Mouse (Mus musculus) liver, embryonic 11.5 days (tissue): ENCODE data around the gene Macrod1. TPM values are rescaled to one million over a fixed set of nuclear protein-coding genes. Genes with fewer than 3 reads are reported as not detected.

Source experiments
- ATAC-seq: fragments of 200-750 bp; cut with Nextera tagmentation; replicated peaks from 2 replicates; pipeline ENCODE4 v1.8.0; 2017; ENCODE audit warnings: moderate number of reproducible peaks, mild to moderate bottlenecking, moderate TSS enrichment, moderate library complexity; ENCODE audit not compliant: low FRiP score
- DNase-seq: peaks from one replicate; pipeline ENCODE4 v3.0.0-alpha.2; 2017; ENCODE audit warnings: low spot score
- H3K27ac ChIP-seq: fragments of 300-500 bp; sonication (generic); 2 replicates; pipeline ENCODE4 v1.5.1; 2014; ENCODE audit warnings: mild to moderate bottlenecking, low read depth, low read length, control low read depth
- H3K27me3 ChIP-seq: fragments of 300-500 bp; sonication (generic); replicated peaks from 2 replicates; pipeline ENCODE4 v1.6.1; 2014; ENCODE audit warnings: low read length, mixed read lengths; ENCODE audit not compliant: control insufficient read depth, insufficient read depth
- H3K36me3 ChIP-seq: fragments of 300-500 bp; sonication (generic); 2 replicates; pipeline ENCODE4 v1.6.1; 2014; ENCODE audit warnings: mild to moderate bottlenecking, low read length, moderate library complexity, mixed read lengths; ENCODE audit not compliant: control insufficient read depth, insufficient read depth
- H3K4me1 ChIP-seq: fragments of 300-500 bp; sonication (generic); replicated peaks from 2 replicates; pipeline ENCODE4 v1.6.1; 2014; ENCODE audit warnings: low read length, mixed read lengths; ENCODE audit not compliant: control insufficient read depth, insufficient read depth
- H3K4me2 ChIP-seq: fragments of 300-500 bp; sonication (generic); 2 replicates; pipeline ENCODE4 v1.6.1; 2014; ENCODE audit warnings: mild to moderate bottlenecking, control low read depth, moderate library complexity
- H3K4me3 ChIP-seq: fragments of 300-500 bp; sonication (generic); 2 replicates; pipeline ENCODE4 v1.5.1; 2014; ENCODE audit warnings: low read depth, low read length, control low read depth
- H3K9ac ChIP-seq: fragments of 300-500 bp; sonication (generic); 2 replicates; pipeline ENCODE4 v1.6.1; 2014; ENCODE audit warnings: low read depth, low read length, control low read depth
- H3K9me3 ChIP-seq: fragments of 300-500 bp; sonication (generic); 2 replicates; pipeline ENCODE4 v1.6.1; 2016; ENCODE audit warnings: low read length, inconsistent platforms, mixed read lengths; ENCODE audit not compliant: control insufficient read depth
- WGBS: fragments of 180-500 bp; shearing (Covaris S2); extraction: QIAGEN DNeasy Blood & Tissue Kit; methylation state at CpG from one replicate; pipeline ENCODE4 v1.1.7; 2014; 5-methylcytosine and 5-hydroxymethylcytosine counted together
- polyA plus RNA-seq: library from polyadenylated mRNA; unstranded; fragments of >200 nt; fragmentation: Nextera tagmentation; extraction: Ambion mirVana; gene quantifications from 2 replicates; pipeline ENCODE4 v1.2.1, GENCODE M21; 2014

Macrod1 gene
- polyA plus RNA-seq, 1 experiment from 2014 or later = 5.9 TPM

- ATAC-seq = no peak
- DNase-seq = no peak
Measured at GRCm38 (mm10) chr19:7187157-7187556, 130.5 kb downstream of the Macrod1 start.

DNA sequence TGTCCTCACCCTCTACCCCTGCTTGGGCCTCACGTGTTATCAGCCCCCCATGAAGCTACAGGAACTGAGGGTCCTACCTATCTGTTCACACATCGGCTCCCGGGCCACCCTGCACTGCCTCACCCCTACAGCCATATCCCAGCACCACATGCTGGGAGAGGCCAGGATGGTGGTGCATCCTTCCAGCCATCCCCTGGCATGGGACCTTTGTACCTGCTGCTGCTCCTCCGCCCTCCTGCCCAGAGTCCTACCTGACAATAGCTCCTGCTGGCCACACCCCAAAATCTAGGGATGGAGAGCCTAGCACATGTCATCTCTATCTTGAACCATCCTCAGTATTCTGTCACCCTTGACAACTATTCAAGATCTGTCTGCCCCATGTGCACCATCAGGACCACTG lies 132.4 kb downstream of the Macrod1 start:
- Histone ChIP-seq H3K4me2 (no peak overlapping the region), H3K9ac (no peak overlapping the region), H3K27ac (no peak overlapping the region), H3K27me3 (peaks cover 19% of the 10 kb centered on the region), H3K4me1 (peaks cover 10% of the 10 kb centered on the region), H3K9me3 (no peaks in the 10 kb centered on the region), H3K4me3 (no peak overlapping the region), H3K36me3 (no peaks in the 10 kb centered on the region)
- WGBS = 53% methylated on average over 4 of the region's 4 CpGs
- DNase-seq (no peak), ATAC-seq (no peak)

More at GRCm38 (mm10) chr19:7187157-7187556, 130.5 kb downstream of the Macrod1 start:
- Histone ChIP-seq H3K27me3 (peaks cover 38% of the 10 kb centered on the region), H3K4me2 (no peak overlapping the region), H3K4me3 (no peak overlapping the region), H3K9me3 (no peaks in the 10 kb centered on the region), H3K36me3 (no peaks in the 10 kb centered on the region), H3K4me1 (peaks cover 9% of the 10 kb centered on the region; the same call in 1 of the 2 replicates), H3K27ac (no peak overlapping the region), H3K9ac (no peak overlapping the region)
- WGBS = 57% methylated on average over 5 of the region's 5 CpGs

DNA sequence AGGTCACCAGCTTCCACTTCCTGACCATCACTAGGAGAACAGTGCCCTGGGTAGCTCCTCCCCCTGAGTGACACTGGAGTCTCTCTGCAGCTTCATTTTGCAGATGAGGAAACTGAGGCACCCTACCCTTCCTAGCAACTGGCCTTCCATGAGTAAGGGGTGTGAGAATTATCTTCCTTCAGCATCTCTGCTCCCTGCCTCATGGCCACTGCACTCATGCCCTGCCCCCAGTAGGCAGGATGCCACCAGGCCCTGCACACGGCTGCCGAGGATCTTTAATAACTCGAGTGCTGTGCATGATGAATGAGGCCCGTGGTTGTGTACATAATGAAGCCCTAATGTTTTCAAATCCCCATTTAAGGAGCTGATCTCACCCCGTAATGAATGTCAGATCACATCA lies 134.4 kb downstream of the Macrod1 start:
- H3K4me1 ChIP-seq = peaks cover 14% of the 10 kb centered on the region
- H3K36me3 ChIP-seq = no peaks in the 10 kb centered on the region
- H3K27me3 ChIP-seq = peaks cover 5% of the 10 kb centered on the region
- H3K27ac ChIP-seq = no peak overlapping the region
- no peak overlapping the region for H3K4me2 ChIP-seq
- no peak overlapping the region for H3K9ac ChIP-seq
- H3K4me3 ChIP-seq = no peak overlapping the region
- WGBS = 66% methylated on average over 5 of the region's 5 CpGs
- ATAC-seq = no peak
- H3K9me3 ChIP-seq = no peaks in the 10 kb centered on the region
- no peak for DNase-seq

GRCm38 (mm10) chr19:7191639-7192038 lies 135.0 kb downstream of the Macrod1 start:
- no peak overlapping the region for H3K4me3 ChIP-seq
- no peak overlapping the region for H3K4me2 ChIP-seq
- WGBS = 41% methylated on average over 6 of the region's 6 CpGs
- no peaks in the 10 kb centered on the region for H3K9me3 ChIP-seq
- H3K27me3 ChIP-seq = peaks cover under 1% of the 10 kb centered on the region
- H3K36me3 ChIP-seq = no peaks in the 10 kb centered on the region
- peaks cover 20% of the 10 kb centered on the region for H3K4me1 ChIP-seq
- ATAC-seq (no peak), DNase-seq (no peak)
- H3K9ac ChIP-seq = no peak overlapping the region
- no peak overlapping the region for H3K27ac ChIP-seq

DNA sequence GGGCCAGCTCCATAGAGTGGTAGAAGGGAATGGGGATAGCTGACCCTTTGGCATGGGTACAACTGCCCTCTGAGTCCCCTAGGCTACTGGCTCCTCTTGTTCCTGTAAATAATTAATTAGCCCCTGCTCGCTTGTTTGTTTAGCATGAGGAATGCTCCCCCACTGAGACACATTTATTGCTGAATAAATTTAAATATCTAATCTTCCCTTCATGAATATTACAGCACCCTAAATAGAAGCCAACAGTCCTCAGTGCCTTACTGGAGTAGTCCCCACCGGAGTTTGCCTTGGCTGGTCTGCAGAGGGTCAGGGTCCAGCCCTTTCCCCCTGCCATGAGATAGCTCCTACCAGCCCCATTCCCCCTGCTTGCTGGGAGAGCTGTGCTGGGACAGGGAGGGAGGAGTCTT lies 136.0 kb downstream of the Macrod1 start:
- peaks cover 28% of the 10 kb centered on the region for H3K4me1 ChIP-seq
- no peaks in the 10 kb centered on the region for H3K9me3 ChIP-seq
- H3K27me3 ChIP-seq = no peaks in the 10 kb centered on the region
- no peak overlapping the region for H3K9ac ChIP-seq
- WGBS = 55% methylated on average over 2 of the region's 2 CpGs
- H3K27ac ChIP-seq = no peak overlapping the region
- ATAC-seq = no peak
- no peak overlapping the region for H3K4me2 ChIP-seq
- no peak overlapping the region for H3K4me3 ChIP-seq
- no peaks in the 10 kb centered on the region for H3K36me3 ChIP-seq
- no peak for DNase-seq

DNA sequence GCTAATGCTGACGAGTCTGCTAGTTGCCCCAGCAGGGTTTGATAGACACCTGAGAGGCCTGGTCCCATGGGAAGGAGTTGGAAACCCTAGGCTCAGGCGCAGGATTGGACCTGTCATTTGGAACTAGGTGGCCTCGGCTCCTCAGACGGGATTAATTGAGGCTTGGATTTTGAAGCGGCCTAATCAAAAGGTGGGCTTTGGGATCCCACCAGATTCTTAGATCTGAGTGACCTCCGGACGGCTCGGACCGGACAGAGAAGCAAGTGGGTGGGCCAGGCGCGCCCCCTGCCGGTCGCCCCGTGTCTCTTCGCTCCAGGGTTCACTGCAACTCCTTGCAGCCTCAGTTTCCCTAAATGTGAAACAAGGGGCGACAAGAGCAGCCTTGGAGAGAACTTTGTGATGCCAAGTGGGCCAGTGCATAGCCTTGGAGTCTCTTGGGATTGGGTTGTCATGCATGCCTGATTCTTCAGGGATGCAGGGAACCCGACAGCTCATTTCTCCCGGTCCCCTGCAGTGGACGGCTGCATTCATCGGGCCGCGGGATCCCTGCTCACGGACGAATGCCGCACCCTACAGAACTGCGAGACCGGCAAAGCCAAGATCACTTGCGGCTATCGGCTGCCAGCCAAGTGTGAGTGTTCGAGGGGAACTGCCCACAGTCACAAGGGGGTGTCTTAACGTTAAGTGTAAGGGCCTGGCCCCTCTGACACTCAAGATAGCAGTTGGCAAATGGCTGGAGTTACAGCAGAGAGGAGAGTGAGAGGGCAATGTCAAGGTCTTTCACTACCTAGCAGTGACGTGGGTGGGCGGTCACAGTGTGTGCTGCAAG lies 139.5 kb downstream of the Macrod1 start:
- no peak overlapping the region for H3K9ac ChIP-seq
- peaks cover 31% of the 10 kb centered on the region for H3K36me3 ChIP-seq
- no peaks in the 10 kb centered on the region for H3K27me3 ChIP-seq
- H3K4me1 ChIP-seq = peaks cover 28% of the 10 kb centered on the region
- DNase-seq (peak; percentile 67), ATAC-seq (peak; percentile 24; the same call in 1 of the 2 replicates)
- peak overlapping the region; percentile 7; the same call in 1 of the 2 replicates for H3K4me2 ChIP-seq
- no peak overlapping the region for H3K27ac ChIP-seq
- H3K9me3 ChIP-seq = no peaks in the 10 kb centered on the region
- WGBS = 18% methylated on average over 33 of the region's 33 CpGs
- H3K4me3 ChIP-seq = no peak overlapping the region

GRCm38 (mm10) chr19:7196741-7197270 lies 140.2 kb downstream of the Macrod1 start:
- Histone ChIP-seq H3K27ac (no peak overlapping the region), H3K9me3 (no peaks in the 10 kb centered on the region), H3K9ac (no peak overlapping the region), H3K4me2 (no peak overlapping the region), H3K36me3 (peaks cover 32% of the 10 kb centered on the region), H3K27me3 (no peaks in the 10 kb centered on the region), H3K4me3 (no peak overlapping the region), H3K4me1 (peaks cover 25% of the 10 kb centered on the region)
- peak; percentile 45; the same call in 1 of the 2 replicates for ATAC-seq
- 32% methylated on average over 17 of the region's 17 CpGs for WGBS
- DNase-seq = peak; percentile 52

GRCm38 (mm10) chr19:7197445-7197844 lies 140.8 kb downstream of the Macrod1 start:
- DNase-seq (no peak), ATAC-seq (0 out of 2 replicates have a peak, but pooled peaks have one; percentile 18)
- Histone ChIP-seq H3K36me3 (peaks cover 35% of the 10 kb centered on the region), H3K27me3 (no peaks in the 10 kb centered on the region), H3K27ac (no peak overlapping the region), H3K4me2 (no peak overlapping the region), H3K4me3 (no peak overlapping the region), H3K9me3 (no peaks in the 10 kb centered on the region), H3K4me1 (peaks cover 19% of the 10 kb centered on the region), H3K9ac (no peak overlapping the region)
- WGBS = 86% methylated on average over 9 of the region's 9 CpGs

- peaks cover 21% of the 10 kb centered on the region for H3K4me1 ChIP-seq
- no peaks in the 10 kb centered on the region for H3K27me3 ChIP-seq
- no peaks in the 10 kb centered on the region for H3K9me3 ChIP-seq
- no peak overlapping the region for H3K9ac ChIP-seq
- DNase-seq (no peak), ATAC-seq (no peak)
- H3K4me2 ChIP-seq = no peak overlapping the region
- 96% methylated on average over 13 of the region's 13 CpGs for WGBS
- H3K27ac ChIP-seq = no peak overlapping the region
- H3K36me3 ChIP-seq = peaks cover 47% of the 10 kb centered on the region
- no peak overlapping the region for H3K4me3 ChIP-seq
Measured at GRCm38 (mm10) chr19:7199089-7199488, 142.5 kb downstream of the Macrod1 start.
